Mouse (Mus musculus): ENCODE measurements around the gene Mast4. TPM values are rescaled to one million over a fixed set of nuclear protein-coding genes. Genes with fewer than 3 reads are reported as not detected.

The Mast4 gene
- polyA plus RNA-seq, 1 experiment: 25.6 TPM

DNA sequence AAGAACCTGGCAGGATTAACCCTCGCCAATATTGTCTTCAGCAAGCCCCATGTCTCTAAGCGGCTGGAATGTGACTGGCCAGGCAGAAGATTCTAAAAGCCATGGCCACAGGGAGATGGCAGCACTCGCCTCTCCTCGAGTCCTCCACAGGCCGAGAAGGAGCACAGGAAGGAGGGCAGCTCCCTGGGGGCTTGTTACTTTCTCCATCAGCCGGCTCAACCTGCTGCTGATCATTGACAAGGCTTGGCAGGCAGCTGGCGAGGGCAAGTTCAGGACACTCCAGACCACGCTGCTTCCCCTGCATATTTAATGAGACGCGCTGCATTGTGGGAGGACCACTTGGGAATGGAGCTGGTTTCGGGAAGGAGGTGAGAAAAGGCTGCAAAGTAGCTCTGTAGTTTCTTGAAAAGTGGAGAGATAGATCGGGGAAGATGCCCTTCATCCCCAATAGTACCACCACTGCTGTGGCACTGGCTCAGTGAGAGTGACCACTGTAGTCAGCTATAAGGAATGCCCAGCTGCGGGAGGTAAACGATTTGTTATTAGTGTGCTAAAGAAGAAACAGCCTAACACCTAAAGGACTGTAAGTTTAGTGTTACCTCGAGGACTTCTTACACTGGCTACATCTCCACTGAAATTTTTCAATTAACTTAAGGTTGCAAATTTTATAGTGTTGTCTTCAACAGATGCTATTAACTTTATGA lies 523.0 kb downstream of the Mast4 start:
- no peak for DNase-seq (ENCODE audit: low spot score)

DNA sequence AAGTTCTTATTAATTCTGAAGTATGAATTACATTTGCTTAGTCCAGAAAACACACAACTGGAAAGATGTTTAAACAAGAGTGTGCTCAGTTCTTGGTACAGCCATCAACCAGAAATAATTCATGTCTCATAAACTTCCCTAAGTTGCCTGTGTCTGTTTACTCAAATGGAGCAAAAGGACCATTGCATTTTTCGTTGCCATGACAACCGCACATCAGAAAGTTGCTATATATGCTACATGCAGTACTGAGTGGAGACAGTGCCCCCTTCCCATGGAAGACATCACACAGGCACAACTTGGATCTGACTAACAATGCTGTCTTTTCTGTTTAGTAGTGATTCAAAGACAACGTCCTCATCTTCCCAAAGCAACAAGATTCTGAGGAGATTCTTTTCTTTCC lies 527.6 kb downstream of the Mast4 start:
- no peak for DNase-seq (ENCODE audit: low spot score)

DNA sequence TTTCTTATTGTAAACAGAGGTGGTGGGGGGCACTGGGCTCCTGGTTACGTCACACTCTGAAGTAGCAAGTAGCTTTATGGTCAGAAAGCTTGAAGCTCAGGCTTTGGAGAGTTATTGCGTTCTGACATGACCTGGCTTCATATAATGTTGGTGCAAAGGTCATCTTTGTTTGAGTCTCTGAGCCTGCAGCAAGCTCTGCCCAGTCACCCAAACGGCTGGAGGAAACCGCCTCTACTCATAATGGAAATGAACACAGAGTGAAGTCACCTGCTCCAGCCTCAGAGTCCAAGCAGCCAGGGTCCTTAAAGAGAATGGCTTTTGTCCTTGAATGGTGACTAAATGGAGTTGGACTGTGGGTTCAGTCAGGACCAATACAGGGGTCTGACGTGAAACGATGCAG lies 529.1 kb downstream of the Mast4 start:
- no peak for DNase-seq (ENCODE audit: low spot score)

DNA sequence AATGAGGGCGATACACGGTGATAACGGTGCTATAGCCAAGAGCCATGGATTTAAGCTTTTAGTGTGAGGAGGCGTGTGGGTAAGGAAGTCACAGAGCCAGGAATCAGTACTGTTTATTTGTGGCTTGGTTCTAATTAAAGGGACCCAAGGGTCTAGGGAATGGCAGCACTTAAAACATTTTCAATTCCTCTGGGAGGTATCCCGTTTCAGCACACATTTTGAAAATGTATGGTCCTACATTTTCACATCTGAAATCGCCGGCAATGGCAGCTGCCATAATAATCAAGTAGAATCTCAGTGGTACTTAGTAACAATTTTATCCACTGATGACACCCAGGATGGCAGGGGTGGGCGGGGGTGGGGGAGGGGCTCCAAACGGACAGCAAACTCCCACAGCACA lies 531.1 kb downstream of the Mast4 start:
- DNase-seq (ENCODE audit: low spot score): no peak

DNA sequence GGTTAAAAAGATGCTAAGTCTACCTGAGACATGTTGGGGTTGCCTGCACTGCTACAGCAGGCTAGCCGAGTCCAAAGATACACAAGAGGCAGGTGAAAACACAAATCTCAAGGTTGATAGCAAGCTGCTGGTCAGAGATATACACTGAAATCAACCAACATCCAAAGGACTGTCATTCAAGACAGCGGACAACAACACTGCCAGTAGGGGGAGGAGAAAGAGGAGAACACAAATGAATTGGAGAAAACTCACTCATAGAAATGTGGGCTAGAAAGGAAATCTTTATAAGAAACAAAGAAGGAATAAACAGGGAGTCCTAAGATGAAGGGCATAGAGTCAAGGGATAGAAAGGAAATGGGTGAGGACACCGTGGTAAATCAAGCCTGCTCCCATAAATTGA lies 542.1 kb downstream of the Mast4 start:
- no peak for DNase-seq (ENCODE audit: low spot score)

DNA sequence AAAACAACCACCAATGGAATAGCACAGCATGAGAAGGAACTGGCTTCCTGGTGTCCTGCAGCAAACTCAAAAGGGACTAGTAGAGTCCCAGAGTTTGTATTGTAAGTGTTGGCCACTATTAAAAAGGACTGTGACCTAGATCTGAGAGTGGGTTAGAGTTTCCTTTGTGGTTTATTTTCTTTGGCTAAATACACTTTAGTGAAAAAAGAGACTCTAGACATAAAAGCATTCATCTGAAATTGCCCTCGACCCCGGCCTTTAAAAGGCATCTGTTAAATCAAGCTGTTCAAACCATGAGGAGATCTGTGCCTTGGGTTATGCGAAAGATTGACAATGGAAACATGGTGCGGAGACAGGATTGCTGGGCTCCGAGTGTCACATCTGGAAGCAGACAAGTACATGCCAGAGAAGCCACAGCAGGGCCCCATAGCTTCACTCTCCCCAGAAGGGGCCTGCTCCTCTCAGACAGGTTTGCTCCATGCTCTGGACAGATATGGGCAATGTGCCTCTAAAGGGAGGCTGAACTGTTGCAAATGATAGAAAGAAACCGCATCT lies 543.6 kb downstream of the Mast4 start:
- DNase-seq (ENCODE audit: low spot score): no peak

DNA sequence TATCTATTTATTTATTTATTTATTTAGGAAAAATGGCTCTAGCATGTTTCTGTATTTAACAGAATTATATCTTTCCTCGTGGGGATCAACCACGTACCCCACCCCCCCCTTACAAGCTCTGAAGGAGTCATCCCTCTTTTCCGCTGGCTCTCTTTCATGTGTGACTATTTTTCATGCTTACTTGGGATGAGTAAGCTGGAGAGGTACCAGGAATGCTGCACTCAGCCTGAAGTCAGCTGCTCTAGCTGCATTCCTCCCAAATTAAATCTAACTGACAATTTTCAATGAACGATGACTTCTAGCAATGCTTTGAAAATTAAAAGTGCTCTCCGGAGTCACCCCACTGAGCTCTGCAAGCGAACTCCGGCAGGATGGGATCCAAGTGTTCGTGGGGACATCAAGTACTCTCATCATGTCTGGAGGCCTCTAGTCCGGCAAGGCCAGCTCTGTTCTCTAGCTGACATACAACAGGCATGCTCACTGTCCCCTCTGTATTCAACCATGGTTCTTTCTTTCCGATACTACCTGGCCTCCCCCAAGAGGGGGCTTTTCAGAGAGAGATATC lies 547.5 kb downstream of the Mast4 start:
- DNase-seq (ENCODE audit: low spot score): no peak

DNA sequence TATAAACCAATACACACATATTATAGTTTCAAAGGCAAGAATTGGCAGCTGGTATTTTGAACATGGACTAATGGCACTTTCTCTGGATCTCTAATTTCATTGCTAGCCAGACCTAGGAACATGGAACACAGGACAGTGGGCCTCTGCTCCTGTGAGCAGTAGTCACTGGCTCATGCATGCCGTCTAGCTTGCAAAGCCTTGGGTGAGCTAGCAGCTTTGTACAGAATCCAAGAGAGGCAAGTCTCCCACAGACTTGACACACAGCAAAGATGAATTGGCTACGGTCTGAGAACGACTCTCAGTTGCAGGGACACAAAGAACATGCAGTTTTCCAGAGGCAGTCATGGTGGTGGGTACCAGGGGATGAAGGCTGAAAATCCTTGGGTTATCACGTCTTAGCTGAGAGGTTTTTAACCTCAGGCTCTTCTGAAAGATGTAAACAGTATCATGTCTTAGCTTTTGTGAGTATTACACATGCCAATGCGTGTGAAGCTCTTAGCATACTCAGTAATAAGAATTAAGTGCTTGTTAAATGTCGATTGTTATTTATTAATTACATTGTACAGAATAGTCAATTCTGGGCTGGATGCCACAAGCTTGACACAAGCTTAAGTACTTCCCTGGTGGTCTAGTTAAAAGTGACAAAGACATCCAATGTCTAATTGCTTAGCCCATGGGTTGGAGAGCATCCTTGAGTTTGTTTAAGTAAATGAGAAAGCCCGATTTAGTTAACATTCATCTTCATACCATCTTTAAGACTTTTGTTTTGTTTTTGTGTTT lies 550.6 kb downstream of the Mast4 start:
- no peak for DNase-seq (ENCODE audit: low spot score)

DNA sequence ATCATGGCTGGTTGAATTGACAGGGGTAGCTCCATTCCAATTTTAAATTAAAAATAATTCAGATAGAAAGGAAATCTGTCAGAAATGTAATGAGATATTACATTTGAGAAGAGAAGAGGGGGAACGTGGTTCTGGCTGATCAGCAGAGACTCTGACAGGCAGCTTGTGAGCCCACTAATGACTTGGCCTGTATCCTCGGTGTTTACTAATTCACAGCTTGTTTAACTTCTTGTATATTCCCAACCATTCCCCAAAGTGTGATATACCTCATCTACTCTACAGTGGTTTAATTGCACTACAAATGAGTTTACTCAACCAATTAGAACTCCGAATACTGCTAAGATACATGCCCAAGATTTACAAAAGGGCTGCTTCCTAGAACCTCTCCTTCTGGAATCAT lies 555.0 kb downstream of the Mast4 start:
- DNase-seq (ENCODE audit: low spot score): no peak

DNA sequence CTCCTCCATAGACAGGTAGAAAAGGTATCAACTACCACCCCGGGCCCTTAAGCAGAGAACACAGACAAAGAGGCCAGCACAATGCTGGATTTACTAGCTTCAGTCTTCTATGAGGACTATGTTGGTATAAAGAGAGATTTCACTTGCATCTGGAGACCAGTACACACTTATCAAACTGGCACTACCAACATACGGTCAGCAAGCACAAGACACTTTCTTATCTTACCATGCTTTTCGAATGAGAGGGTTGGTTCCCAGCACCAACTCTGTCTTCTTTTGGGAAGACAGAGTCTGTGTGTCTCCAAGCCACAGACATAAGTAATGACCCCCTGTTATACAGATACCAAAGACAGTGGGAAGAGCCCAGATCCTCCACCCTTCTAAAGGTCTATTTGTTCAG lies 555.4 kb downstream of the Mast4 start:
- no peak for DNase-seq (ENCODE audit: low spot score)

DNA sequence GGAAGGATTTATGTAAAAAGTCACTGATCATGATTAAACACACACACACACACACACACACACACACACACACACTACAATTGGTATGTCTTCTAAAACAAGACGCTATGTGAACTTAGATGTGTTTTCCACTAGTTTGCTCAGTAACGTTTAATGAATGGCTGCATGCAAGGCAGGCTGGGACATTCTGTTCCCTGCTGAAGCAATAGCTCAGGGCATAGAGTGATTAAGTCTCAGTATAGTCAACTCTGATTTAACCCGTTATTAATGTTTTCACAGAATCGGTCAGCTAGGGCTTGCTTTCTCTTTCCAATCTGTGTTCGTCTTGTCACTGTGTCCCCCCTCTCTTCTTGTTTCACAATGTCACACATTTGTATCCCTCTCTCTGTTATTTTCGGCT lies 558.8 kb downstream of the Mast4 start:
- no peak for DNase-seq (ENCODE audit: low spot score)

DNA sequence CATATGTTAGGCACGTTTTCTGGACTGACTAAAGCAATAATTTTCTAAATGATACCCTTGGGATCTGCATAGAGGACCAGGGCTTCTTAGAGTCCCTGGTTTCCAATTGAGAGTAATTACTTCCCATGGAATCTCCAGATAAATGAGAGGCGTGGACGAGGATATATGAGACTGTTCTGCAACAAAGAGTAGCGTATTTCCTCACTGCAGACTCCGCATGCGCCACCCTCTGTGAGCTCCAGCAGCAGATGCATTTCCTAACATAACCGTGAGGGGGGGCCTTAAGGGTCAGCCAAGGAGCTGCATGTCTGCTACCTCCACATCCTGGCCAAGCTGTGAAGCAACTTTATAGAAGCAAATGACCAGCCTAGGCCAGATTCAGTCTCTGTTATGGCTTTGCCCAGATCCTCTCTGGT lies 559.5 kb downstream of the Mast4 start:
- DNase-seq (ENCODE audit: low spot score): no peak

DNA sequence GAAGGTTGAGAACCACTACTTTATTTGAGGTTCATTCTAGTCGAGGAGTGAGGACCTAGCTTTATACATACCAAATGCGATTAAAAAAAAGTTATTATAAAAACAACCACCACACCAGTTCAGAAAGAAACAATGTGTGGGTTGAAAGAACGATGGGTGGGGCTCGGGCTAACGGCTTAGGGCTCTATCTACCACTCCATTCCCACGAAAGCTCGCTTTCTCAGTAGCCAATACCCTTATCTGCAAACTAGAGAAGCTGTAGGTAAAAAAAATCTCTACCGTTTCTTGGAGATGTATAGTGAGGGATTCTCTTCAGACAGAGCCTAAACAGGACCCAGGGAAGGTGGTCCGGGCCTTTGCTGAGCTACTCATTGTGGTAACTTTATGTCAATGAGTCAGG lies 561.1 kb downstream of the Mast4 start:
- DNase-seq (ENCODE audit: low spot score): no peak

DNA sequence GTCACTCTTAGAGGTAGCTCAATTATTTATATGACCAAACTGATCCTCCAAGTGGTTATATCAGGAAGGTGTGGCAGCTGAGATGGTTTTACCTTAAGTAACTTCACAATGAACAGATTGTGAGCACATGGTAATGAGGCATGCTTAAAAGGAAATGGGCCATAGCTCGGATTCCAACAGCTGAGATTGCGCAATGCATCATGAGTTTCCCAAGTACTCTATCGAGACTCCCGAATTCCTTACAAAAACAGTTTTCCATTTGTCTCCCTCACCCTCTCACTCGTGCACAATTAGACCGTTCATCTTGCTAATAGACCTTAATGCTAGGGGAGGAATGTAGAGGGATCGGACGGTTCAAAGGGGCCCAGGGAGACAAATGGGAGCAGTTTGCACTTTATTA lies 564.1 kb downstream of the Mast4 start:
- no peak for DNase-seq (ENCODE audit: low spot score)

DNA sequence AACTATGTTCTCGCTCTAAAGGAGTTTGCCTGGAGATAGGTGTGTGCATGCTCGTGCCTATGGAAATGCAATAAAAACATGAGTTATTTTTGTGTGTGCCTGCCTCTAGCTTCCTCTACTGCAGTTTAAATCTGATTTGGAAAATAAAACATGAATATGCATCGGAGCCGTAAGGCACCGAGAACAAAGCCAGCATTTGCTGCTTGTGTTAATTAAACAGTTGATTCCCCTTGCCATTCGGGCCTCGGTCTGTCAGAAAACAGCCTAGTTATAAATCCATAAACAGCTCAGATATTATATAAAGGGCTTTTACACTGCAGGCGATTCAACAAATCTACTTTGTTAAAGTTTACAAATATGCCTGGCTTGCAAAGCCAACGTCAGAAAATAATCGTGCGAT lies 565.8 kb downstream of the Mast4 start:
- no peak for DNase-seq (ENCODE audit: low spot score)

DNA sequence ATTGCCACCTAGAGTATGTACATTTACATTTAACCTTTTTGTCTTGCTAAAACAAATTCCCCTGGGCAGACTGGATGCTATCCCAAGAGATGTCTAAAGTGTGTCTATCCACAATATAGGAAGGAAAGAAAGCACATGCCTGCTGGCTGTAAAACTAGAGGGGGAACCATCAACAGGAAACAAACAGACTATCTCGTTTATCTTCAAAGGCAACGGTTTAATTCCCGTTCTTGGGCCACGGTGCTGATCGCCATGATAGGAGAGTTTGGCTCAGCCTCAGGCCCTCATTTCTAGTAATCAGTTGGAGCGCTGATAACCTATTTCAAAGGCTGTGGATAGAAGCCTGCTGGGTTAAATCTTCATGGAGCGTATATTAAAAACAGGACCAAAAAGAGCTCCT lies 567.2 kb downstream of the Mast4 start:
- DNase-seq (ENCODE audit: low spot score): no peak

DNA sequence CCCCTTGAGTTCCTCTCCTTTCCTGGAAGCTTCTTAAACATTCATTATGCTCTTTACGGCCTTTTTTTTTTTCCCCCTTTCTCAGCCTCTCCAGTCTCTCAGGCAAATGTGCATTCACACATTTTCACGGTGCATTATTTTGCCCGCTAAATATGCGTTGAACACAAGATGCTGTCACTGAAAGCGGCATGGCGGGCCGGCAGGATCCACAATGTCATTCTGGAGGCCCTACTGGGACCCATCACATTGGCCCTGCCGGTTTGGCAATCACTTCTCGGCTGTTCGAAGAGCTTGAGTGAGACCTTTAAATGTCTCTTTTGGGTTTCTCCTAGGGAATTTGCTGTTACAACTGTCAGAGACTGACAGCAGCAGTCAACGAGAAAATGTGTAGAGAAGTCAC lies 569.1 kb downstream of the Mast4 start:
- no peak for DNase-seq (ENCODE audit: low spot score)

DNA sequence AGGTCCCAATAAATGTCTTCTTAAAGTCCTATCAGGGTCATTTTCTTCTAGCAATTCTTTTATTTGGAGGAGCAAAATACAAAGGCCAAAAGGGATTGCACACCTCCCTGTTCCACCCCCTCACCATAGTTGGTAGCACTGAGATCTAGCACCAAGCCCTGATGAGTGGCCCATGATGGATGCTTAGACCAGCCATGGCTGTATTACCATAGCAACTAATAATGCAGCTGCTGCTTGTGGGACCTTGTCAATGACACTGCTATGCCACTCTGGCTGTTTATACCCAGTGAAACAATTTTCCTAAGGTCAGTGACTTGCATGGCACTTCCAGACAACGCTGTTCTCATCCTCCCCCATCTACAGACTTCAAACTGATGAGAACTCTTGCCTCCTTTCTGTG lies 570.1 kb downstream of the Mast4 start:
- DNase-seq (ENCODE audit: low spot score): no peak

DNA sequence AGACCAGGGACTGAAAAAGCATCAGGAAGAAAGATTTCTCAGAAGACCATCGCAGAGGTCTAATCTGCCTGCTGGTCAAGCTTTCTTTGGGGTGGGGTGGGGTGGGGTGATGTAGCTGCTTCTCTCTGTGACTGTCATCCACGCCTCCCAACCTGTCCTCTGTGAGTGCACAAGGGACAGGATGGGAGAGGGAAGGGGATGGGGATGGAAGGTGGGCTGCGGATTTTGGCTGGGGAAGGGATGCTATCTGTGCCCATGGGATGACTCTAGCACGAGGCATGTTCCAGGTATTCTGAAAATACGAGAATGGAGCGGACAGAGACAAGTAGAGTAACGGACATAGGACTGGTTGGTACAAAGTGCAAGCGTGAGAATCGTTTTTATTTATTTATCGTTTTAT lies 572.1 kb downstream of the Mast4 start:
- no peak for DNase-seq (ENCODE audit: low spot score)

DNA sequence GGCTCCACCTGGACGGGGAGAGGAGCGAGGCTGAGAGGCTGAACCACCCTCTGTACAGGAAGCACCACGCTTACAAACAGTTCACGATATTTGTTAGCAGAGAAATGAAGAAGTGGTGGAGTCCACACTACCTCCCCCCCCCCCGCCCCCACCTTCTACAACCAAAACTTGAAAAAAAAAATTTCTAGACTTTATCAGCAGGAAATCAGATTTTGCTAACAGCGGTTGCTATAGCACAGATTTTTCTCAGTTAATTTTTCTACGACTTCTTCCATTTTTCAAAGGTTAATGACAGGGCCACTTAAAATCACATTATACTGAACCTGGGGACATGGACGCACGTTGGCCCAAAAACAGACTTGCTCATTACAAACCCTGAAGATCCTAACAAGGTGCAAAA lies 572.9 kb downstream of the Mast4 start:
- no peak for DNase-seq (ENCODE audit: low spot score)

DNA sequence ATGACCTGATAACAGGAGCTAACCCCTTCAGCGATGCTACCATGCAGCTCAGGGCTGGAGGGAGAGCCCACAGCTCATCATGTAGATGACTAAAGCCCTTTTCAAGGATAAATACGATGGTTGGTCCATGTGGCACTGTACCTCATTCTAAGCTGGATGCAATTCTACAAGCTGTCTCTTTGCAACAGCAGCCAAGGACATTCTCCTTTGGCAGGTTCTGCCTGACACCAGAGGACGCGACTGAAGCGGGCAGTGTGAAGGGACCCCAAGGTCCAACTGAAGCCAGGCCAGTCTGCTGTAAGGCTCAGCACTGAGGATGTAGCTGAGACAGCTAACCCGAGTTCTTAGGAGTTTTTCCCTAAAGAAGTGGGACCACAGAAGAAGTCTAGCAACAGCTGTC lies 576.3 kb downstream of the Mast4 start:
- DNase-seq (ENCODE audit: low spot score): no peak

DNA sequence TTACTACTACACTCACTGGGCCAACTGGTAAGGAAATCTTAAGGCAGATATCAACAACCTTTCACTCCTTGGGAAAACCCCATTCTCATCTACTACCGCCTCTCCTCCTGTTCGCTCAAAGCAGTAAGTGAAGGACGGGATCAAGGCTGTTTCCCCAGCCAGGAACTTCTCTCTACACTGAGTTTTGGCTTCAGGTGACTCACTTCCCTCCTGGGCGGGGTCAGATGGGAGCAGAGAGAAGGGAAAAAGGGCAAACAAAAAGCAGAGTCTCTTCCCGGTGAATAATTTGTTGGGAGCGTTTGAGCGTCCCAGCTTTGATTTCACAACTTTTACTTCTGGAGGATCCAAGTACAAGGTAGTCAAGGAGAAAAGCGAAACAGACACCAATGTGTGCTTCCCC lies 578.2 kb downstream of the Mast4 start:
- DNase-seq (ENCODE audit: low spot score): no peak

DNA sequence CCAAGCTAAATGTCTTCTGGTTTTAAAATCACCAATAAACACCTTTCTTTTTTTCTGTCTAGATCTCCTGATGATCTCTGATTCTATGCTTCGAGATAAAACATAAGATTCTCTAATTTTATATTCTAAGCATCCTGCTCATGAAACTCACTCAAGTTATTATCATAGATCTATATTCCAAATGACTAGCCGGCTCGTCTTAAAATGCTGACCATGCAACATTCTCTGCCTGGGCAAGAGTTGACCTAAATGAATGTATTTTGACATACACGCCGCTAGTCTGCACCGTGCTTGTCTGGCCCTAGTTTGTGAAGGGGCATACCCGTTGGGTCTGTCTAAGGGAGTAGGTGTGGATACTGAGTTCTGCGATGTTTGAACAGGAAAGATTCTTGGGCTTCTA lies 579.2 kb downstream of the Mast4 start:
- no peak for DNase-seq (ENCODE audit: low spot score)
